Mouse (Mus musculus): ENCODE results near the gene Gm17409. TPM values are rescaled to one million over a fixed set of nuclear protein-coding genes. Genes with fewer than 3 reads are reported as not detected.

Gene Gm17409
- total RNA-seq (2018; cell fraction: chromatin; rRNA removed) = not detected
- total RNA-seq (2018; cell fraction: cytosol; rRNA removed) = not detected
- not detected for total RNA-seq (2018; cell fraction: nucleus; rRNA removed)
- polyA plus RNA-seq (2018) = not detected in 3 replicates

- Histone ChIP-seq H3K4me3 (ENCODE audit: inconsistent target) (no peak within 1 kb of the TSS), H3K79me2 (ENCODE audit: inconsistent target) (no peaks in the 10 kb centered on the region), H3K27ac (no peak within 1 kb of the TSS), H3K36me3 (ENCODE audit: inconsistent target) (peaks cover 27% of the 10 kb centered on the region)
- 97% methylated on average over 6 of the region's 7 CpGs for WGBS (ENCODE audit: missing documents)
Observed at GRCm38 (mm10) chr2:58469816-58470215, at the start of gene Gm17409. Gene Gm17409, plus strand, starts transcription at chr2:58470116.

- no peak overlapping the region for H3K27ac ChIP-seq
- no peaks in the 10 kb centered on the region for H3K79me2 ChIP-seq (ENCODE audit: inconsistent target)
- WGBS (ENCODE audit: missing documents) = 33% methylated on average over 5 of the region's 5 CpGs
- no peak overlapping the region for H3K4me3 ChIP-seq (ENCODE audit: inconsistent target)
- H3K36me3 ChIP-seq (ENCODE audit: inconsistent target) = no peaks in the 10 kb centered on the region
Observed at GRCm38 (mm10) chr2:58423319-58423718, 46.6 kb upstream of the Gm17409 start.

- WGBS (ENCODE audit: missing documents) = 49% methylated on average over 13 of the region's 13 CpGs
- no peaks in the 10 kb centered on the region for H3K79me2 ChIP-seq (ENCODE audit: inconsistent target)
- no peaks in the 10 kb centered on the region for H3K36me3 ChIP-seq (ENCODE audit: inconsistent target)
- no peak overlapping the region for H3K4me3 ChIP-seq (ENCODE audit: inconsistent target)
- H3K27ac ChIP-seq = no peak overlapping the region
Observed at GRCm38 (mm10) chr2:58425436-58426004, 44.4 kb upstream of the Gm17409 start.

GRCm38 (mm10) chr2:58432211-58432610 is 37.7 kb upstream of the Gm17409 start:
- Histone ChIP-seq H3K79me2 (ENCODE audit: inconsistent target) (no peaks in the 10 kb centered on the region), H3K4me3 (ENCODE audit: inconsistent target) (no peak overlapping the region), H3K36me3 (ENCODE audit: inconsistent target) (no peaks in the 10 kb centered on the region), H3K27ac (no peak overlapping the region)
- WGBS (ENCODE audit: missing documents) = 95% methylated on average over 7 of the region's 7 CpGs

- Histone ChIP-seq H3K27ac (no peak overlapping the region), H3K36me3 (ENCODE audit: inconsistent target) (no peaks in the 10 kb centered on the region), H3K79me2 (ENCODE audit: inconsistent target) (no peaks in the 10 kb centered on the region), H3K4me3 (ENCODE audit: inconsistent target) (no peak overlapping the region)
- 82% methylated on average over 2 of the region's 2 CpGs for WGBS (ENCODE audit: missing documents)
Observed at GRCm38 (mm10) chr2:58433317-58433716, 36.6 kb upstream of the Gm17409 start.

- WGBS (ENCODE audit: missing documents) = 97% methylated on average over 2 of the region's 2 CpGs
- Histone ChIP-seq H3K36me3 (ENCODE audit: inconsistent target) (no peaks in the 10 kb centered on the region), H3K27ac (no peak overlapping the region), H3K79me2 (ENCODE audit: inconsistent target) (no peaks in the 10 kb centered on the region), H3K4me3 (ENCODE audit: inconsistent target) (no peak overlapping the region)
Observed at GRCm38 (mm10) chr2:58434438-58434837, 35.5 kb upstream of the Gm17409 start.

- Histone ChIP-seq H3K36me3 (ENCODE audit: inconsistent target) (no peaks in the 10 kb centered on the region), H3K79me2 (ENCODE audit: inconsistent target) (no peaks in the 10 kb centered on the region), H3K27ac (no peak overlapping the region), H3K4me3 (ENCODE audit: inconsistent target) (no peak overlapping the region)
- 96% methylated on average over 13 of the region's 13 CpGs for WGBS (ENCODE audit: missing documents)
Observed at GRCm38 (mm10) chr2:58435507-58435906, 34.4 kb upstream of the Gm17409 start.

GRCm38 (mm10) chr2:58436911-58437310 is 33.0 kb upstream of the Gm17409 start:
- H3K4me3 ChIP-seq (ENCODE audit: inconsistent target) = no peak overlapping the region
- no peaks in the 10 kb centered on the region for H3K36me3 ChIP-seq (ENCODE audit: inconsistent target)
- 98% methylated on average over 3 of the region's 3 CpGs for WGBS (ENCODE audit: missing documents)
- no peak overlapping the region for H3K27ac ChIP-seq
- H3K79me2 ChIP-seq (ENCODE audit: inconsistent target) = no peaks in the 10 kb centered on the region

- H3K4me3 ChIP-seq (ENCODE audit: inconsistent target) = no peak overlapping the region
- H3K79me2 ChIP-seq (ENCODE audit: inconsistent target) = no peaks in the 10 kb centered on the region
- 57% methylated on average over 4 of the region's 4 CpGs for WGBS (ENCODE audit: missing documents)
- no peak overlapping the region for H3K27ac ChIP-seq
- peaks cover 12% of the 10 kb centered on the region for H3K36me3 ChIP-seq (ENCODE audit: inconsistent target)
Observed at GRCm38 (mm10) chr2:58443163-58443562, 26.8 kb upstream of the Gm17409 start.

- Histone ChIP-seq H3K36me3 (ENCODE audit: inconsistent target) (peaks cover 12% of the 10 kb centered on the region), H3K79me2 (ENCODE audit: inconsistent target) (no peaks in the 10 kb centered on the region), H3K27ac (no peak overlapping the region), H3K4me3 (ENCODE audit: inconsistent target) (no peak overlapping the region)
- WGBS (ENCODE audit: missing documents) = 97% methylated on average over 15 of the region's 15 CpGs
Observed at GRCm38 (mm10) chr2:58447001-58447400, 22.9 kb upstream of the Gm17409 start.

GRCm38 (mm10) chr2:58454095-58454865 is 15.6 kb upstream of the Gm17409 start:
- Histone ChIP-seq H3K36me3 (ENCODE audit: inconsistent target) (peaks cover 12% of the 10 kb centered on the region; the same call in 1 of the 2 replicates), H3K27ac (no peak overlapping the region), H3K4me3 (ENCODE audit: inconsistent target) (no peak overlapping the region), H3K79me2 (ENCODE audit: inconsistent target) (no peaks in the 10 kb centered on the region)
- WGBS (ENCODE audit: missing documents) = 93% methylated on average over 16 of the region's 16 CpGs

GRCm38 (mm10) chr2:58456843-58457487 is 13.0 kb upstream of the Gm17409 start:
- Histone ChIP-seq H3K27ac (no peak overlapping the region), H3K4me3 (ENCODE audit: inconsistent target) (no peak overlapping the region), H3K36me3 (ENCODE audit: inconsistent target) (peaks cover 12% of the 10 kb centered on the region; the same call in 1 of the 2 replicates), H3K79me2 (ENCODE audit: inconsistent target) (no peaks in the 10 kb centered on the region)
- WGBS (ENCODE audit: missing documents) = 91% methylated on average over 8 of the region's 8 CpGs

- Histone ChIP-seq H3K27ac (no peak overlapping the region), H3K79me2 (ENCODE audit: inconsistent target) (no peaks in the 10 kb centered on the region), H3K36me3 (ENCODE audit: inconsistent target) (peaks cover 12% of the 10 kb centered on the region; the same call in 1 of the 2 replicates), H3K4me3 (ENCODE audit: inconsistent target) (no peak overlapping the region)
- WGBS (ENCODE audit: missing documents) = 98% methylated on average over 5 of the region's 5 CpGs
Observed at GRCm38 (mm10) chr2:58457488-58457865, 12.4 kb upstream of the Gm17409 start.

GRCm38 (mm10) chr2:58458820-58459371 is 11.0 kb upstream of the Gm17409 start:
- Histone ChIP-seq H3K4me3 (ENCODE audit: inconsistent target) (no peak overlapping the region), H3K27ac (no peak overlapping the region), H3K79me2 (ENCODE audit: inconsistent target) (no peaks in the 10 kb centered on the region), H3K36me3 (ENCODE audit: inconsistent target) (peaks cover 18% of the 10 kb centered on the region)
- 92% methylated on average over 14 of the region's 14 CpGs for WGBS (ENCODE audit: missing documents)

GRCm38 (mm10) chr2:58470290-58470689 is 374 bp downstream of the Gm17409 start:
- WGBS (ENCODE audit: missing documents) = 89% methylated on average over 7 of the region's 7 CpGs
- Histone ChIP-seq H3K36me3 (ENCODE audit: inconsistent target) (peaks cover 27% of the 10 kb centered on the region), H3K79me2 (ENCODE audit: inconsistent target) (no peaks in the 10 kb centered on the region), H3K27ac (no peak overlapping the region), H3K4me3 (ENCODE audit: inconsistent target) (no peak overlapping the region)

Measured in macrophage (primary cell).